Mouse (Mus musculus): ENCODE results near the gene Stag1.
A peak's percentile ranks its signal among the peaks of the same experiment; 100 is the strongest.

The Stag1 gene

GRCm38 (mm10) chr9:100597546-100597945 lies at the start of gene Stag1:
TSS of gene Stag1 (plus strand) at chr9:100597798.
- no peak for DNase-seq (ENCODE audit: low spot score in 2 of 2)

GRCm38 (mm10) chr9:100548313-100548712 lies 49.3 kb upstream of the Stag1 start:
- peak in 1 of 2 experiments; percentile 16 for DNase-seq (ENCODE audit: low spot score in 2 of 2)

GRCm38 (mm10) chr9:100555686-100556085 lies 41.9 kb upstream of the Stag1 start:
- DNase-seq (ENCODE audit: low spot score in 2 of 2): no peak

GRCm38 (mm10) chr9:100558023-100558573 lies 39.5 kb upstream of the Stag1 start:
- DNase-seq (ENCODE audit: low spot score in 2 of 2): no peak

GRCm38 (mm10) chr9:100558991-100559390 lies 38.6 kb upstream of the Stag1 start:
- DNase-seq (ENCODE audit: low spot score in 2 of 2): no peak

- DNase-seq (ENCODE audit: low spot score in 2 of 2): no peak
Observed at GRCm38 (mm10) chr9:100560251-100560890, 37.2 kb upstream of the Stag1 start.

- DNase-seq (ENCODE audit: low spot score in 2 of 2): no peak
Observed at GRCm38 (mm10) chr9:100569798-100570625, 27.6 kb upstream of the Stag1 start.

GRCm38 (mm10) chr9:100570626-100571233 lies 26.9 kb upstream of the Stag1 start, which contains the start of gene Slc35g2:
TSS of gene Slc35g2 (minus strand) at chr9:100571090.
- DNase-seq (ENCODE audit: low spot score in 2 of 2): no peak

GRCm38 (mm10) chr9:100571511-100571910 lies 26.1 kb upstream of the Stag1 start:
- DNase-seq (ENCODE audit: low spot score in 2 of 2): no peak

GRCm38 (mm10) chr9:100573300-100573699 lies 24.3 kb upstream of the Stag1 start:
- no peak for DNase-seq (ENCODE audit: low spot score in 2 of 2)

GRCm38 (mm10) chr9:100573942-100574341 lies 23.7 kb upstream of the Stag1 start:
- no peak for DNase-seq (ENCODE audit: low spot score in 2 of 2)

GRCm38 (mm10) chr9:100580196-100580740 lies 17.3 kb upstream of the Stag1 start:
- DNase-seq (ENCODE audit: low spot score in 2 of 2): no peak

GRCm38 (mm10) chr9:100581543-100582492 lies 15.8 kb upstream of the Stag1 start:
- no peak for DNase-seq (ENCODE audit: low spot score in 2 of 2)

- DNase-seq (ENCODE audit: low spot score in 2 of 2): no peak
Observed at GRCm38 (mm10) chr9:100582883-100583575, 14.6 kb upstream of the Stag1 start.

GRCm38 (mm10) chr9:100584031-100584430 lies 13.6 kb upstream of the Stag1 start:
- no peak for DNase-seq (ENCODE audit: low spot score in 2 of 2)

- DNase-seq (ENCODE audit: low spot score in 2 of 2): no peak
Observed at GRCm38 (mm10) chr9:100590462-100590861, 7.1 kb upstream of the Stag1 start.

GRCm38 (mm10) chr9:100596317-100596716 lies 1.3 kb upstream of the Stag1 start:
- DNase-seq (ENCODE audit: low spot score in 2 of 2): no peak

GRCm38 (mm10) chr9:100599761-100600328 lies 2.2 kb downstream of the Stag1 start:
- no peak for DNase-seq (ENCODE audit: low spot score in 2 of 2)

- no peak for DNase-seq (ENCODE audit: low spot score in 2 of 2)
Observed at GRCm38 (mm10) chr9:100602130-100602529, 4.5 kb downstream of the Stag1 start.

GRCm38 (mm10) chr9:100603156-100603555 lies 5.6 kb downstream of the Stag1 start:
- DNase-seq (ENCODE audit: low spot score in 2 of 2): no peak

All from spleen, postnatal 14 days (tissue).